Mouse (Mus musculus): ENCODE measurements around the gene Ednra. TPM values are rescaled to one million over a fixed set of nuclear protein-coding genes. Genes with fewer than 3 reads are reported as not detected.

The Ednra gene
- polyA plus RNA-seq, 1 experiment, result 1.1 TPM

- no peaks in the 10 kb centered on the region for H3K36me3 ChIP-seq (ENCODE audit: control insufficient read depth, insufficient read depth)
- no peak overlapping the region for H3K4me2 ChIP-seq (ENCODE audit: low read depth)
- H3K4me3 ChIP-seq, result no peak overlapping the region
- H3ac ChIP-seq (ENCODE audit: control insufficient read depth, insufficient read length), result no peak overlapping the region
- no peaks in the 10 kb centered on the region for H3K27me3 ChIP-seq (ENCODE audit: control insufficient read depth, insufficient read depth, insufficient read length)
- no peak for TF ChIP-seq MYOD1 (IDR thresholded peaks at IDR 0.05; ENCODE audit: control insufficient read depth in 1 of 3, insufficient read length in 2 of 3, low read depth in 2 of 3)
- TF ChIP-seq MYOG (IDR thresholded peaks at IDR 0.05; ENCODE audit: control insufficient read depth in 1 of 3, insufficient read depth in 1 of 3, insufficient read length in 2 of 3, low read depth in 2 of 3), result no peak
- TF ChIP-seq SRF (IDR thresholded peaks at IDR 0.05; ENCODE audit: control insufficient read depth, insufficient read length, low read depth), result no peak
- TF ChIP-seq CEBPB (IDR thresholded peaks at IDR 0.05; ENCODE audit: insufficient read depth, poor library complexity, severe bottlenecking), result no peak
- TF ChIP-seq POLR2A (IDR thresholded peaks at IDR 0.05; ENCODE audit: insufficient read length, low read depth), result no peak
- TF ChIP-seq POLR2AphosphoS2 (IDR thresholded peaks at IDR 0.05; ENCODE audit: insufficient read length, low read depth), result no peak
- no peak for TF ChIP-seq USF1 (IDR thresholded peaks at IDR 0.05; ENCODE audit: low read depth)
- TF ChIP-seq MAX (IDR thresholded peaks at IDR 0.05; ENCODE audit: low read depth), result no peak
- TF ChIP-seq E2F4 (IDR thresholded peaks at IDR 0.05; ENCODE audit: insufficient read depth), result no peak
- TF ChIP-seq TCF3 (IDR thresholded peaks at IDR 0.05; ENCODE audit: insufficient read length, low read depth), result no peak
- TF ChIP-seq TCF12 (IDR thresholded peaks at IDR 0.05; ENCODE audit: insufficient read depth, poor library complexity, severe bottlenecking), result no peak
- no peak for TF ChIP-seq REST (IDR thresholded peaks at IDR 0.05; ENCODE audit: insufficient read depth, insufficient read length)
- H3K79me2 ChIP-seq (ENCODE audit: control insufficient read depth, insufficient read depth), result no peaks in the 10 kb centered on the region
These were observed 84.0 kb downstream of the Ednra start for GRCm38 (mm10) chr8:77640093-77640839.

GRCm38 (mm10) chr8:77637593-77637992 is 86.7 kb downstream of the Ednra start:
- TF ChIP-seq MYOG (IDR thresholded peaks at IDR 0.05; ENCODE audit: control insufficient read depth in 1 of 3, insufficient read depth in 1 of 3, insufficient read length in 2 of 3, low read depth in 2 of 3) (peak in 2 of 3 experiments; percentile 67 to 69), POLR2A (IDR thresholded peaks at IDR 0.05; ENCODE audit: insufficient read length, low read depth) (no peak), TCF3 (IDR thresholded peaks at IDR 0.05; ENCODE audit: insufficient read length, low read depth) (no peak), MAX (IDR thresholded peaks at IDR 0.05; ENCODE audit: low read depth) (no peak), E2F4 (IDR thresholded peaks at IDR 0.05; ENCODE audit: insufficient read depth) (no peak), MYOD1 (IDR thresholded peaks at IDR 0.05; ENCODE audit: control insufficient read depth in 1 of 3, insufficient read length in 2 of 3, low read depth in 2 of 3) (peak; percentile 73 to 90 (median 88)), TCF12 (IDR thresholded peaks at IDR 0.05; ENCODE audit: insufficient read depth, poor library complexity, severe bottlenecking) (peak; percentile 52), REST (IDR thresholded peaks at IDR 0.05; ENCODE audit: insufficient read depth, insufficient read length) (no peak), POLR2AphosphoS2 (IDR thresholded peaks at IDR 0.05; ENCODE audit: insufficient read length, low read depth) (no peak)
- Histone ChIP-seq H3ac (ENCODE audit: control insufficient read depth, insufficient read length) (no peak overlapping the region), H3K79me2 (ENCODE audit: control insufficient read depth, insufficient read depth) (no peaks in the 10 kb centered on the region)

GRCm38 (mm10) chr8:77634035-77634434 is 90.2 kb downstream of the Ednra start:
- Histone ChIP-seq H3K4me3 (no peak overlapping the region), H3K36me3 (ENCODE audit: control insufficient read depth, insufficient read depth) (no peaks in the 10 kb centered on the region), H3K27me3 (ENCODE audit: control insufficient read depth, insufficient read depth, insufficient read length) (no peaks in the 10 kb centered on the region), H3K79me2 (ENCODE audit: control insufficient read depth, insufficient read depth) (no peaks in the 10 kb centered on the region), H3K4me2 (ENCODE audit: low read depth) (no peak overlapping the region), H3ac (ENCODE audit: control insufficient read depth, insufficient read length) (no peak overlapping the region)
- TF ChIP-seq E2F4 (IDR thresholded peaks at IDR 0.05; ENCODE audit: insufficient read depth) (no peak), POLR2AphosphoS2 (IDR thresholded peaks at IDR 0.05; ENCODE audit: insufficient read length, low read depth) (no peak)

More at GRCm38 (mm10) chr8:77637593-77637992, 86.7 kb downstream of the Ednra start:
- Histone ChIP-seq H3K4me3 (no peak overlapping the region), H3K27me3 (ENCODE audit: control insufficient read depth, insufficient read depth, insufficient read length) (no peaks in the 10 kb centered on the region), H3K4me2 (ENCODE audit: low read depth) (no peak overlapping the region), H3K36me3 (ENCODE audit: control insufficient read depth, insufficient read depth) (no peaks in the 10 kb centered on the region)

- H3K4me3 ChIP-seq, result no peak overlapping the region
- H3K79me2 ChIP-seq (ENCODE audit: control insufficient read depth, insufficient read depth), result no peaks in the 10 kb centered on the region
- H3K36me3 ChIP-seq (ENCODE audit: control insufficient read depth, insufficient read depth), result no peaks in the 10 kb centered on the region
- TF ChIP-seq SRF (IDR thresholded peaks at IDR 0.05; ENCODE audit: control insufficient read depth, insufficient read length, low read depth) (no peak), POLR2A (IDR thresholded peaks at IDR 0.05; ENCODE audit: insufficient read length, low read depth) (no peak), POLR2AphosphoS2 (IDR thresholded peaks at IDR 0.05; ENCODE audit: insufficient read length, low read depth) (no peak), MYOG (IDR thresholded peaks at IDR 0.05; ENCODE audit: control insufficient read depth in 1 of 3, insufficient read depth in 1 of 3, insufficient read length in 2 of 3, low read depth in 2 of 3) (no peak), MAX (IDR thresholded peaks at IDR 0.05; ENCODE audit: low read depth) (no peak), USF1 (IDR thresholded peaks at IDR 0.05; ENCODE audit: low read depth) (no peak), TCF3 (IDR thresholded peaks at IDR 0.05; ENCODE audit: insufficient read length, low read depth) (no peak), MYOD1 (IDR thresholded peaks at IDR 0.05; ENCODE audit: control insufficient read depth in 1 of 3, insufficient read length in 2 of 3, low read depth in 2 of 3) (no peak), CEBPB (IDR thresholded peaks at IDR 0.05; ENCODE audit: insufficient read depth, poor library complexity, severe bottlenecking) (no peak)
- no peak overlapping the region for H3ac ChIP-seq (ENCODE audit: control insufficient read depth, insufficient read length)
- no peaks in the 10 kb centered on the region for H3K27me3 ChIP-seq (ENCODE audit: control insufficient read depth, insufficient read depth, insufficient read length)
- H3K4me2 ChIP-seq (ENCODE audit: low read depth), result no peak overlapping the region
These were observed 91.1 kb downstream of the Ednra start for GRCm38 (mm10) chr8:77633211-77633610.

- no peak overlapping the region for H3K4me3 ChIP-seq
- H3K36me3 ChIP-seq (ENCODE audit: control insufficient read depth, insufficient read depth), result no peaks in the 10 kb centered on the region
- TF ChIP-seq MYOG (IDR thresholded peaks at IDR 0.05; ENCODE audit: control insufficient read depth in 1 of 3, insufficient read depth in 1 of 3, insufficient read length in 2 of 3, low read depth in 2 of 3) (no peak), REST (IDR thresholded peaks at IDR 0.05; ENCODE audit: insufficient read depth, insufficient read length) (no peak), MYOD1 (IDR thresholded peaks at IDR 0.05; ENCODE audit: control insufficient read depth in 1 of 3, insufficient read length in 2 of 3, low read depth in 2 of 3) (no peak), MAX (IDR thresholded peaks at IDR 0.05; ENCODE audit: low read depth) (no peak), CEBPB (IDR thresholded peaks at IDR 0.05; ENCODE audit: insufficient read depth, poor library complexity, severe bottlenecking) (no peak)
- no peak overlapping the region for H3K4me2 ChIP-seq (ENCODE audit: low read depth)
- H3K79me2 ChIP-seq (ENCODE audit: control insufficient read depth, insufficient read depth), result no peaks in the 10 kb centered on the region
- H3K27me3 ChIP-seq (ENCODE audit: control insufficient read depth, insufficient read depth, insufficient read length), result no peaks in the 10 kb centered on the region
- no peak overlapping the region for H3ac ChIP-seq (ENCODE audit: control insufficient read depth, insufficient read length)
These were observed 93.6 kb downstream of the Ednra start for GRCm38 (mm10) chr8:77630691-77631090.
